Mouse (Mus musculus): Measurements from ENCODE around the gene Fam221b.

Fam221b gene

DNA sequence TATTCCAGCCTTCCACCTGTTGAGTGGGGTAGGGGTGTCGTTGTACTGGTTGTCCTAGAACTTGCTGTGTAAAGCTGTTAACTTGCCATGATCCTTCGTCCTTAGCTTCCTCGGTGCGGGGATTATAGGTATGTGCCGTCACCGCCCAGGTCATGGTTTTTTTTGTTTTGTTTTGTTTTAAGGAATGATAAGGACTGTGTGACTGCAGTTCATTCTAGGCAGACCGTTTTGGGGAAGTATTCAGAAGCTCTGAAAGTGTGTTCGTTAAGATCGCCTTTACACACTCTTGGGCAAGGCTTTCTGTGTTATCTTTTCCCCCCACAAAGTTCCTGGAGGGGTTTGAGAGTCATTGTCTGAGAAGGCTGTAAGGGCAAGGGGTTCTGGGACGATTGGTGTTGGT lies 56.4 kb downstream of the Fam221b start:
- no peak for DNase-seq
